Mouse (Mus musculus) heart, embryonic 15.5 days (tissue): ENCODE results near the gene Mtrf1l. TPM values are rescaled to one million over a fixed set of nuclear protein-coding genes. Genes with fewer than 3 reads are reported as not detected.
A peak's percentile ranks its signal among the peaks of the same experiment; 100 is the strongest.

Experiments
- ATAC-seq: fragments of 200-750 bp; cut with Nextera tagmentation; replicated peaks from 2 replicates; pipeline ENCODE4 v1.8.0; 2017; ENCODE audit warnings: low read depth, moderate TSS enrichment; ENCODE audit not compliant: insufficient number of reproducible peaks, insufficient read depth, low FRiP score
- H3K27ac ChIP-seq: fragments of 300-500 bp; sonication (generic); 2 replicates; pipeline ENCODE4 v1.5.1; 2015; ENCODE audit warnings: mild to moderate bottlenecking, inconsistent platforms
- H3K27me3 ChIP-seq: fragments of 300-500 bp; sonication (generic); 2 replicates; pipeline ENCODE4 v1.6.1; 2015; ENCODE audit warnings: inconsistent platforms
- H3K36me3 ChIP-seq: fragments of 300-500 bp; sonication (generic); 2 replicates; pipeline ENCODE4 v1.6.1; 2015; ENCODE audit warnings: mild to moderate bottlenecking, inconsistent platforms
- H3K4me1 ChIP-seq: fragments of 300-500 bp; sonication (generic); replicated peaks from 2 replicates; pipeline ENCODE4 v1.6.1; 2015; ENCODE audit warnings: inconsistent platforms
- H3K4me2 ChIP-seq: fragments of 300-500 bp; sonication (generic); 2 replicates; pipeline ENCODE4 v1.6.1; 2015; ENCODE audit warnings: inconsistent platforms, mild to moderate bottlenecking, moderate library complexity
- H3K4me3 ChIP-seq: fragments of 300-500 bp; sonication (generic); 2 replicates; pipeline ENCODE4 v1.5.1; 2015; ENCODE audit warnings: mild to moderate bottlenecking, inconsistent platforms
- H3K9ac ChIP-seq: fragments of 300-500 bp; sonication (generic); 2 replicates; pipeline ENCODE4 v1.6.1; 2015; ENCODE audit warnings: mild to moderate bottlenecking, inconsistent platforms
- H3K9me3 ChIP-seq: fragments of 300-500 bp; sonication (generic); replicated peaks from 2 replicates; pipeline ENCODE4 v1.6.1; 2016; ENCODE audit warnings: inconsistent platforms
- WGBS: fragments of 180-500 bp; shearing (Covaris S2); methylation state at CpG from one replicate; pipeline ENCODE4 v1.1.7; 2015; ENCODE audit warnings: mixed read lengths; 5-methylcytosine and 5-hydroxymethylcytosine counted together
- polyA plus RNA-seq: library from polyadenylated mRNA; unstranded; fragments of >200 nt; fragmentation: Nextera tagmentation; extraction: Ambion mirVana; gene quantifications from 2 replicates; pipeline ENCODE4 v1.2.1, GENCODE M21; 2015

The Mtrf1l gene
- 11.1 and 12.2 TPM in 2 replicates for polyA plus RNA-seq

GRCm38 (mm10) chr10:5823740-5824491, at the start of gene Mtrf1l:
Mtrf1l (minus strand) TSS chr10:5823910.
- 0% methylated on average over 47 of the region's 47 CpGs for WGBS
- Histone ChIP-seq H3K9ac (peak within 1 kb of the TSS; percentile 94), H3K4me3 (peak within 1 kb of the TSS; percentile 95), H3K9me3 (no peaks in the 10 kb centered on the region), H3K4me2 (peak within 1 kb of the TSS; percentile 81), H3K4me1 (peaks cover 12% of the 10 kb centered on the region), H3K27ac (peak within 1 kb of the TSS; percentile 97), H3K27me3 (no peaks in the 10 kb centered on the region), H3K36me3 (peaks cover 13% of the 10 kb centered on the region)
- ATAC-seq, result peak; percentile 96

GRCm38 (mm10) chr10:5871081-5871480, 47.4 kb upstream of the Mtrf1l start:
- H3K4me2 ChIP-seq, result no peak overlapping the region
- no peak overlapping the region for H3K27ac ChIP-seq
- H3K4me3 ChIP-seq, result no peak overlapping the region
- no peaks in the 10 kb centered on the region for H3K9me3 ChIP-seq
- no peaks in the 10 kb centered on the region for H3K4me1 ChIP-seq
- WGBS, result 62% methylated on average over 4 of the region's 4 CpGs
- H3K9ac ChIP-seq, result no peak overlapping the region
- no peaks in the 10 kb centered on the region for H3K27me3 ChIP-seq
- no peaks in the 10 kb centered on the region for H3K36me3 ChIP-seq
- ATAC-seq, result no peak

GRCm38 (mm10) chr10:5867981-5868552, 44.4 kb upstream of the Mtrf1l start:
- H3K9me3 ChIP-seq, result no peaks in the 10 kb centered on the region
- H3K27ac ChIP-seq, result no peak overlapping the region

GRCm38 (mm10) chr10:5865996-5866395, 42.3 kb upstream of the Mtrf1l start:
- Histone ChIP-seq H3K4me3 (no peak overlapping the region), H3K9ac (no peak overlapping the region), H3K27ac (no peak overlapping the region), H3K9me3 (no peaks in the 10 kb centered on the region), H3K4me2 (no peak overlapping the region), H3K4me1 (no peaks in the 10 kb centered on the region), H3K27me3 (no peaks in the 10 kb centered on the region), H3K36me3 (no peaks in the 10 kb centered on the region)
- WGBS, result 55% methylated on average over 2 of the region's 2 CpGs
- no peak for ATAC-seq

More at GRCm38 (mm10) chr10:5867981-5868552, 44.4 kb upstream of the Mtrf1l start:
- Histone ChIP-seq H3K4me3 (no peak overlapping the region), H3K36me3 (no peaks in the 10 kb centered on the region), H3K4me1 (no peaks in the 10 kb centered on the region), H3K9ac (no peak overlapping the region), H3K27me3 (no peaks in the 10 kb centered on the region), H3K4me2 (no peak overlapping the region)
- WGBS, result 77% methylated on average over 11 of the region's 11 CpGs
- ATAC-seq, result no peak

- no peak for ATAC-seq
- no peak overlapping the region for H3K27ac ChIP-seq
- H3K4me1 ChIP-seq, result no peaks in the 10 kb centered on the region
- H3K4me2 ChIP-seq, result no peak overlapping the region
- 95% methylated on average over 3 of the region's 3 CpGs for WGBS
- no peaks in the 10 kb centered on the region for H3K9me3 ChIP-seq
- no peaks in the 10 kb centered on the region for H3K36me3 ChIP-seq
- no peak overlapping the region for H3K4me3 ChIP-seq
- H3K27me3 ChIP-seq, result no peaks in the 10 kb centered on the region
- H3K9ac ChIP-seq, result no peak overlapping the region
Observed at GRCm38 (mm10) chr10:5862669-5863068, 39.0 kb upstream of the Mtrf1l start.

GRCm38 (mm10) chr10:5860849-5861248, 37.1 kb upstream of the Mtrf1l start:
- no peaks in the 10 kb centered on the region for H3K36me3 ChIP-seq
- H3K4me1 ChIP-seq, result no peaks in the 10 kb centered on the region
- ATAC-seq, result no peak
- H3K27me3 ChIP-seq, result no peaks in the 10 kb centered on the region
- no peak overlapping the region for H3K4me2 ChIP-seq
- no peak overlapping the region for H3K27ac ChIP-seq
- H3K9me3 ChIP-seq, result no peaks in the 10 kb centered on the region
- H3K9ac ChIP-seq, result no peak overlapping the region
- H3K4me3 ChIP-seq, result no peak overlapping the region
- 84% methylated on average over 3 of the region's 3 CpGs for WGBS

- no peak for ATAC-seq
- WGBS, result 68% methylated on average over 4 of the region's 4 CpGs
- Histone ChIP-seq H3K9ac (no peak overlapping the region), H3K27ac (no peak overlapping the region), H3K27me3 (no peaks in the 10 kb centered on the region), H3K4me3 (no peak overlapping the region), H3K9me3 (no peaks in the 10 kb centered on the region), H3K4me1 (no peaks in the 10 kb centered on the region), H3K4me2 (no peak overlapping the region), H3K36me3 (no peaks in the 10 kb centered on the region)
Observed at GRCm38 (mm10) chr10:5859729-5860128, 36.0 kb upstream of the Mtrf1l start.

- Histone ChIP-seq H3K36me3 (no peaks in the 10 kb centered on the region), H3K9me3 (no peaks in the 10 kb centered on the region), H3K27ac (no peak overlapping the region), H3K27me3 (no peaks in the 10 kb centered on the region), H3K4me1 (no peaks in the 10 kb centered on the region), H3K4me2 (no peak overlapping the region), H3K9ac (no peak overlapping the region), H3K4me3 (no peak overlapping the region)
- 52% methylated on average over 10 of the region's 10 CpGs for WGBS
- ATAC-seq, result no peak
Observed at GRCm38 (mm10) chr10:5857996-5858549, 34.4 kb upstream of the Mtrf1l start.

GRCm38 (mm10) chr10:5853290-5853868, 29.7 kb upstream of the Mtrf1l start:
- Histone ChIP-seq H3K4me1 (no peaks in the 10 kb centered on the region), H3K36me3 (no peaks in the 10 kb centered on the region), H3K4me2 (no peak overlapping the region), H3K27ac (no peak overlapping the region), H3K9ac (no peak overlapping the region), H3K27me3 (no peaks in the 10 kb centered on the region), H3K4me3 (no peak overlapping the region), H3K9me3 (no peaks in the 10 kb centered on the region)
- 83% methylated on average over 8 of the region's 8 CpGs for WGBS
- ATAC-seq, result no peak

- no peaks in the 10 kb centered on the region for H3K27me3 ChIP-seq
- no peak overlapping the region for H3K27ac ChIP-seq
- no peaks in the 10 kb centered on the region for H3K9me3 ChIP-seq
- 30% methylated on average over 2 of the region's 2 CpGs for WGBS
- H3K4me3 ChIP-seq, result no peak overlapping the region
- H3K4me2 ChIP-seq, result no peak overlapping the region
- no peak for ATAC-seq
- H3K9ac ChIP-seq, result no peak overlapping the region
- no peaks in the 10 kb centered on the region for H3K4me1 ChIP-seq
- no peaks in the 10 kb centered on the region for H3K36me3 ChIP-seq
Observed at GRCm38 (mm10) chr10:5846939-5847338, 23.2 kb upstream of the Mtrf1l start.

- 70% methylated on average over 4 of the region's 4 CpGs for WGBS
- Histone ChIP-seq H3K9ac (no peak overlapping the region), H3K27me3 (no peaks in the 10 kb centered on the region), H3K9me3 (no peaks in the 10 kb centered on the region), H3K4me2 (no peak overlapping the region), H3K4me3 (no peak overlapping the region), H3K4me1 (no peaks in the 10 kb centered on the region), H3K27ac (no peak overlapping the region), H3K36me3 (no peaks in the 10 kb centered on the region)
- no peak for ATAC-seq
Observed at GRCm38 (mm10) chr10:5841369-5841768, 17.7 kb upstream of the Mtrf1l start.
